Mouse (Mus musculus) heart, adult 2 months (tissue): ENCODE measurements around the gene Scly.

Source experiments
- CTCF ChIP-seq: fragments of 200-600 bp; IDR thresholded peaks from 2 replicates; pipeline ENCODE4 v1.8.1; 2022; ENCODE audit warnings: antibody characterized with exemption, mild to moderate bottlenecking, moderate library complexity
- POLR2A ChIP-seq: fragments of 200-500 bp; IDR thresholded peaks from 2 replicates; pipeline ENCODE4 v1.6.1; 2011; ENCODE audit warnings: mild to moderate bottlenecking, low read depth, low read length, control low read depth; ENCODE audit not compliant: insufficient read depth

DNA sequence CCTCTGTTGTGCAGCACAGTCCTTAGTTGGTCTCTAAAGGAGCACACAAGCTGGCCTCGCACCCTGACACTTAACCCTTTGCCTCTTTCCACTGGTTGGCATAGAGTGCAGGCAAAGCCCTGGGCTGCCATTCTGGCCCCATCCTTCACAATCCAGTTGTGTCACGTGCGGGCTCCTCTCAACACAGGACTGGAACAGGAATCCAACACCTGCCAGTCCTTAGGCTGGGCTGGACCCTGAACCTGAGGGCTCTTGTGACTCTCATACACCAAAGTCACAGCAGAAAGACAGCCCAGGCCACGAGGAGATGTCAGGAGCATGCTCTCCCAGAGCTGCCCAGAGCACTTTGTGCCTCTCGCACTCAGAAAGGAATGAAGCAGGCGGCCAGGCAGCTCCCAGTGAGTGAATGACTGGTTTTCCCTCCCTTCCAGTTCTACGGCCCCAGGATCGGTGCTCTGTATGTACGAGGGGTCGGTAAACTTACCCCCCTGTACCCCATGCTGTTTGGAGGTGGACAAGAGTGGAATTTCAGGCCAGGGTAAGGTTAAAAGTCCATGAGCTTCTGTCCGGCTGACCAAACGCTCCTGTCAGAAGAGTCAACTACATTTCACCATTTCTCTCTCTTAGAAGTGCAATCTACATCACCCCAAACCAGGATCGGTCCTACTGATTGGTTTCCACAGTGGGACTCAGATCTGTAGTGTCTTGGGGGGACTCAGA lies 11.4 kb downstream of the Scly start:
- no peak for TF ChIP-seq CTCF
- TF ChIP-seq POLR2A, result no peak
